Mouse (Mus musculus) small intestine, adult 2 months (tissue): ENCODE data around the gene Rarres2. TPM values are rescaled to one million over a fixed set of nuclear protein-coding genes. Genes with fewer than 3 reads are reported as not detected.

Source experiments
- H3K27ac ChIP-seq: fragments of 200-500 bp; 2 replicates; pipeline ENCODE4 v1.5.1; 2012; ENCODE audit warnings: low read depth, low read length, control low read depth, inconsistent platforms; ENCODE audit not compliant: insufficient read depth
- H3K27me3 ChIP-seq: fragments of 200-500 bp; 2 replicates; pipeline ENCODE4 v1.6.1; 2012; ENCODE audit warnings: mild to moderate bottlenecking, moderate library complexity, low read length, inconsistent platforms; ENCODE audit not compliant: control insufficient read depth, insufficient read depth
- H3K36me3 ChIP-seq: fragments of 200-500 bp; 2 replicates; pipeline ENCODE4 v1.6.1; 2012; ENCODE audit warnings: mild to moderate bottlenecking, low read length, control low read depth, inconsistent platforms; ENCODE audit not compliant: control insufficient read depth, insufficient read depth
- H3K4me1 ChIP-seq: fragments of 200-500 bp; 2 replicates; pipeline ENCODE4 v1.6.1; 2012; ENCODE audit warnings: low read length, inconsistent platforms, mixed read lengths; ENCODE audit not compliant: control insufficient read depth, insufficient read depth, insufficient read length
- H3K4me3 ChIP-seq: fragments of 200-500 bp; 2 replicates; pipeline ENCODE4 v1.5.1; 2012; ENCODE audit warnings: low read depth, mild to moderate bottlenecking, control low read depth, inconsistent platforms, low read length, moderate library complexity
- CTCF ChIP-seq: fragments of 200-500 bp; IDR thresholded peaks from 2 replicates; pipeline ENCODE4 v1.5.1; 2012; ENCODE audit warnings: low read depth, mild to moderate bottlenecking, control low read depth, inconsistent platforms, low read length, moderate library complexity, mixed read lengths; ENCODE audit not compliant: insufficient replicate concordance, insufficient read length; ENCODE audit errors: extremely low read depth
- POLR2A ChIP-seq: fragments of 200-500 bp; IDR thresholded peaks from 2 replicates; pipeline ENCODE4 v1.6.1; 2012; ENCODE audit warnings: low read depth, mild to moderate bottlenecking, control low read depth, inconsistent platforms, low read length, moderate library complexity
- WGBS: fragments of 180-500 bp; shearing (Covaris S2); methylation state at CpG from one replicate; pipeline ENCODE4 v1.1.7; 2018; 5-methylcytosine and 5-hydroxymethylcytosine counted together
- polyA plus RNA-seq: library from polyadenylated mRNA; depleted of rRNA; stranded (reverse); fragments of >200 nt; gene quantifications from 2 replicates; pipeline ENCODE4 v1.2.3, GENCODE M21; 2012

The Rarres2 gene
- polyA plus RNA-seq, 1 experiment, result 39.8 TPM

DNA sequence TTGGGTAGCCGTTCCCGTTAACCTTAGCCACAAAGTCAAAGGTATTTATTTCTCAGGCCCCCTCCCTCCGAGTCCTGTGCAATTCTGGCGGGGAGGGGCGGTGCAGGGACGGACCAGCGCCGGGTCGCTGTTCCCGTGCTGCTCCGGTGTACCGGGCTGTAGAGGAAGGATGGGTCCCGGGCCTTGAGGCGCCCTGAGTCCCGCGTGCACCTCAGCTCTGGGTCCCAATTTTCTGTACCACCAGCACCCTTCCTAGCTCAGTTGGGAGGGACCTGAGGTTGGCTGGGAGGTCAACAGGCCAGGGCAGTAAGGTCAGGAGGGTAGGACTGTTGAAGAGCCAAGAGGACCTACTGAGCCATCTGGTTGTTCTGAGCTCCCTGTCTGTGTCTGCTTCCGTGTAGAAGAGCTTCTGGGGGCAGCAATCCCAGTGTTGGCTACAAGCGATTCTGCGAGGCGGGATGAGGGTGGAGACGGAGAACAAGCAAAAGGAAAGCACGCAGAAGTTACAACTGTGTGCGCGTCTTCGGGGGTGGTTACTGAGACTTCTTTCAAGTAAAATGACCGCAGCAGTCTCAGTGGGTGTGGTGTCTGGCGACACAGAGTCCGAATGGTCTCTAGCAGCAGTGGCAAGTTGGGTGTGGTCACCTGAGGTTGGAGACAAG lies 29.6 kb upstream of the Rarres2 start:
- H3K4me1 ChIP-seq, result peaks cover 6% of the 10 kb centered on the region
- peak overlapping the region; percentile 76 for H3K27ac ChIP-seq
- H3K4me3 ChIP-seq, result peak overlapping the region; percentile 95
- 0% methylated on average over 28 of the region's 28 CpGs for WGBS
- H3K36me3 ChIP-seq, result peaks cover 5% of the 10 kb centered on the region
- no peaks in the 10 kb centered on the region for H3K27me3 ChIP-seq
- no peak for TF ChIP-seq CTCF
- TF ChIP-seq POLR2A, result 0 out of 2 replicates have a peak, but pooled peaks have one; percentile 20

DNA sequence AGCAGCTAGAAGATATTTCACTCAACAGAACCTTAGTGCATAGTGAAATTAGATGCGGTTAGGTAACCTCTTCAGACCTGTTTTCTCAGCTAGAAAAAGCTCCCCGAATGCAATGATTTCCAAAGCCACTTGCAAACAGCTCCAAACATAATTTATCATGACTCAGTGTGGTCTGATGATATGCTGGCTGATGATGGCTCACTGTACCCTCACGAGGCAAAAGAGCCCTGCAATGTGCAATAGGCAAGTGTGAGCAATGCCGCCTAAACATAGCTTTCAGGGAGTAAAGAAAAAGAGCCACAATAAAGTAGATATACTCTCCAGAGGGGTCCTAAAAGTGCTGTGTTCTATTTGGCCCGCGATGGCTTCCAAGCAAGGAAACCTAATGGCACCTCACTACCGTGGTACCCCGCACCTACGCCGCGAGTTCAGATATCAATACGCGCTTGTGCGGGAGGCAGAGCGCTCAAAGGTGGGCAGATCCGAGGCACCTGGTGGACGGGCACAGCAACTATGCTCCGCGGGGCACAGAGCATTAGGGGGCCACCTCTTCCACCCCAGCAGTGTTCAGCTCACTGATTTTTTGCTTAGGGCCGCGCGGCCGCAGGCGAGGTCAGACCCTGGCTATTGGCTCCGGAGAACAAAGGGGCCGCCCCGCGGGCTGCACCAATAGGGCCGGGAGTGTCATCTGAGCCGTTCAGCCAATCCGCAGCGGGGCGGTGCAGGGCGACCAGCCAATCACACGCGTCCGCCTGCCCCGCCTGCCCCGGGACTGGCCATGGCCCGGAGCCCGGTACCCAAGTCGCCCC lies 28.9 kb upstream of the Rarres2 start, which contains the start of gene Zfp775:
Zfp775 (plus strand) TSS at position 793 of the 809 bp plus-strand sequence.
- peak within 1 kb of the TSS; percentile 76 for H3K27ac ChIP-seq
- TF ChIP-seq POLR2A (no peak; the same call in 1 of the 2 replicates), CTCF (0 out of 2 replicates have a peak, but pooled peaks have one; percentile 10)
- peaks cover 6% of the 10 kb centered on the region for H3K4me1 ChIP-seq
- peak within 1 kb of the TSS; percentile 95 for H3K4me3 ChIP-seq
- WGBS, result 4% methylated on average over 42 of the region's 42 CpGs
- H3K27me3 ChIP-seq, result no peaks in the 10 kb centered on the region
- peaks cover 6% of the 10 kb centered on the region for H3K36me3 ChIP-seq

DNA sequence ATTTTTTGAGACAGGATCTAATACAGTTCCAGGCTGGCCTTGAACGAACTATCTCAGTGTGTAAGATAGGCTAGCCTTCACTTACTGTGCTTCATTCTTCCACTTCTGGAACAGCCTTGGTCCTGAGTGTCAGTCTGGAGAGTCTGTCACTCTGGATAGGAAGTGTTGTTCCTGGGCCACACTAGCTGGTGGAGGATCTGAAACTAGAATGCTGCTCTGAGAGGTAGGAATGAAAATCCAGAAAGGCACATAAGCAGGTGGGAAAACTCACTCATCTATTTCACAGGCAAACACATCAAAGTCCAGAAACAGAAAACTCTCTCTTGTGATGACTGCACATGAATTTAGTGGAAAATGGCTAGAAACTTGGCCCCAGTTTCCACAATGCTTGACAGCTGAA lies 28.0 kb upstream of the Rarres2 start:
- TF ChIP-seq POLR2A (no peak), CTCF (no peak)
- peaks cover 8% of the 10 kb centered on the region for H3K36me3 ChIP-seq
- H3K27ac ChIP-seq, result no peak overlapping the region
- H3K4me1 ChIP-seq, result peaks cover 6% of the 10 kb centered on the region
- no peaks in the 10 kb centered on the region for H3K27me3 ChIP-seq
- no peak overlapping the region for H3K4me3 ChIP-seq
- 83% methylated on average over 1 of the region's 1 CpGs for WGBS

DNA sequence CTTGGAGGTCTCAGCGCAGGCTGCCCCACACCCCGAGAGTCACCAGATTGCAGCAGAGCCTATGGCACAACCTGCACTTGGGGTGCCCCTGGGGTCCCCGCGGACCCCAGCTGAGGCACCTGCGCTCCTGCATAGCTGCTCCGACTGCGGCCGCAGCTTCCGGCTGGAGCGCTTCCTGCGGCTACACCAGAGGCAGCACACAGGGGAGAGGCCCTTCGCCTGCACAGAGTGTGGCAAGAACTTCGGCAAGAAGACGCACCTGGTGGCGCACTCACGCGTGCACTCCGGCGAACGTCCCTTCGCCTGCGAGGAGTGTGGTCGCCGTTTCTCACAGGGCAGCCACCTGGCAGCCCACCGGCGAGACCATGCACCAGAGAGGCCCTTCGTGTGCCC lies 24.6 kb upstream of the Rarres2 start:
- TF ChIP-seq CTCF, result no peak
- Histone ChIP-seq H3K27me3 (no peaks in the 10 kb centered on the region), H3K4me1 (peaks cover 12% of the 10 kb centered on the region), H3K4me3 (no peak overlapping the region), H3K36me3 (peaks cover 8% of the 10 kb centered on the region), H3K27ac (no peak overlapping the region)
- 97% methylated on average over 27 of the region's 27 CpGs for WGBS

DNA sequence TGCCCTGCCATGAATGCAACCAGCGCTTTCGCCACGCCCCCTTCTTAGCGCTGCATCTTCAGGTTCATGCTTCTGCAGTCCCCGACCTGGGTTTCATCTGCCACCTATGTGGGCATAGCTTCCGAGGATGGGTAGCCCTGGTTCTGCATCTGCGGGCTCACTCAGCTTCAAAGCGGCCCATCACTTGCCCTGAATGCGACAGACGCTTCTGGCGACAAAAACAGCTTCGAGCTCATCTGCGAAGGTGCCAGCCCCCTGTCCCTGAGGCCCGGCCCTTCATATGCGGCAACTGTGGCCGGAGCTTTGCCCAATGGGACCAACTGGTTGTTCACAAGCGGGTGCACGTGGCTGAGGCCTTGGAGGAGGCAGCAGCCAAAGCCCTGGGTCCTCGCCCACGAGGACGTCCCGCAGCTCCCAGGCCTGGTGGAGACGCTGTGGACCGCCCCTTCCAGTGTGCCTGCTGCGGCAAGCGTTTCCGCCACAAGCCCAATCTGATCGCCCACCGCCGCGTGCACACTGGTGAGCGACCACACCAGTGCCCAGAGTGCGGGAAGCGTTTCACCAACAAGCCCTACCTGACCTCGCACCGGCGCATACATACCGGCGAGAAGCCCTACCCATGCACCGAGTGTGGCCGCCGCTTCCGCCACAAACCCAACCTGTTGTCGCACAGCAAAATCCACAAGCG lies 24.1 kb upstream of the Rarres2 start:
- no peak for TF ChIP-seq CTCF
- TF ChIP-seq POLR2A, result no peak
- Histone ChIP-seq H3K4me1 (peaks cover 12% of the 10 kb centered on the region; the same call in 1 of the 2 replicates), H3K36me3 (peaks cover 8% of the 10 kb centered on the region), H3K27ac (no peak overlapping the region), H3K27me3 (no peaks in the 10 kb centered on the region), H3K4me3 (no peak overlapping the region)
- WGBS, result 96% methylated on average over 45 of the region's 45 CpGs

DNA sequence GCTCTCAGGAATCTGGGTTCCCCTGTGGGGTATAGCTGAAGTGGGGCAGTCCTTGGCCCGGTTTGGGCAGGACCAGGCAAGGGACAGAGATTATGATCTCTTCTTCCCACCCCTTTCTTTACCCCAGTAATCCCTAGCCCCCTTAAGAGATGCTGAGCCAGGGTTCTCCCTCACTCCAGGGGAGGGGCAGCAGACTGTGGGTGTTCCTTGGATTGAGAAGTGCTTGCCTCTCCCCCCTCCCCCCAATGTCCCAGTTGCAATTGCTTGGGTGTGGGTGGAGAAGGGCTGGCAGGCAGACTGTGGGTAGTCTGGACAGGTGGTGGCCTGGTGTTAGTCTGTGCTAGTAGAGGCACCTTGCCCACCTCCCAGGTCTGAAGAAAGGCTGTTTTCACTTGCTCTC lies 22.7 kb upstream of the Rarres2 start:
- Histone ChIP-seq H3K4me3 (no peak overlapping the region), H3K27ac (no peak overlapping the region), H3K4me1 (peaks cover 9% of the 10 kb centered on the region; the same call in 1 of the 2 replicates), H3K36me3 (peaks cover 8% of the 10 kb centered on the region), H3K27me3 (no peaks in the 10 kb centered on the region)
- TF ChIP-seq POLR2A, result no peak
- TF ChIP-seq CTCF, result no peak
- WGBS, result 61% methylated on average over 1 of the region's 1 CpGs
